Mouse (Mus musculus): ENCODE data around the gene Rab34. TPM values are rescaled to one million over a fixed set of nuclear protein-coding genes. Genes with fewer than 3 reads are reported as not detected.

Gene Rab34
- polyA plus RNA-seq, 1 experiment = 182 TPM

DNA sequence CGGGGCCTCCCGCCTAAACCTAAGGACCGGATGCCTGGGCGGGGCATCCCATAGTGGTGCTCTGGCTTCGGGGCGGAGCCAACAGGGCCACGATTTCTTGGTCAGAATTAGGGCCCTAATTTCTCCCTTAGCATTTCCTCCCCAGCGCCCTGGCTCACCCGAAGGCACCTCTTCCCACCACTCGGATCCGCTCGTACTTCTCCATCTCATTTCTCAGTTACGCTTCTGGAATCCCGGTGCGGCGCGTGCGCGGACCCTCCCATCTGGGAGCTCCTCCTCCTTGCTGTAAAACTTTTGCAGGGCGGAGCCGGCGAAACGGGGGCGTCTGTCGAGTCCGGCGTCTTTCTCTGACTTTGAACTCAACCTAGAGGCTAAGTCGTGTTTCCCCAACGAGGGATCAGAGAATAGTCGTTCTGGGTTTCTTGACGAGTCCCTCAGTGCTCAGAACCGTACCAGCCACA lies 11.8 kb upstream of the Rab34 start, which contains the start of the genes Nek8 and Tlcd1:
Gene Nek8 (minus strand): TSS at position 274 of the 461 bp plus-strand sequence.
Gene Tlcd1 (plus strand): TSS at position 310 of the 461 bp plus-strand sequence.
- Histone ChIP-seq H3K4me3 (ENCODE audit: insufficient read depth, poor library complexity, severe bottlenecking) (peak within 1 kb of the TSS; percentile 56), H3K36me3 (ENCODE audit: control insufficient read depth, insufficient read depth) (peaks cover 35% of the 10 kb centered on the region), H3ac (ENCODE audit: control insufficient read depth, insufficient read length, low read depth) (peak within 1 kb of the TSS; percentile 72), H3K79me2 (ENCODE audit: control insufficient read depth, insufficient read depth) (peaks cover 21% of the 10 kb centered on the region), H3K27me3 (ENCODE audit: control insufficient read depth, insufficient read depth, insufficient read length) (no peaks in the 10 kb centered on the region), H3K79me3 (ENCODE audit: low read depth) (peaks cover 9% of the 10 kb centered on the region)
- TF ChIP-seq MAX (IDR thresholded peaks at IDR 0.05) (peak; percentile 47), CTCF (IDR thresholded peaks at IDR 0.05; ENCODE audit: control insufficient read depth, insufficient read depth, insufficient read length) (no peak), CEBPB (IDR thresholded peaks at IDR 0.05; ENCODE audit: low read depth) (no peak)

DNA sequence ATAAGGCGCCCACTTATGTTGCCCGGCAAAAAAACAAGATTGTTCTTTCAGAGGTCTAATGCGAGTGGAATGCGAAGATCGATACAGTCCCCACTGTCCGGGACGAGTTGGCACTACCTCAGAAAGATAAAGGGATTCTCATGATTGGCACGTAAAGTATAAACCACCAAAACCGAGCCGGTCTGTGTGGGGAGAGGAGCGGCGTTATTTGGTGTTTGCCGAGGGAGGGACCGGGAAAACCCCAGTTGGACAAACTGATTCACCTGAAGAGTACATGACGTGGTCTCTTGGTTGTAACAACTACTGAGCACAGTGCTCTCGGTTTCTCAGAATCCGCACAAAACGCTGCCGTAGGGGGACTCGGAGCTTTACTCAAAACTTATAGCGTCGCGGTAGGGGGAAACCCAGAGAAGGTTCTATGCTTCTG lies 11.3 kb upstream of the Rab34 start:
- H3K36me3 ChIP-seq (ENCODE audit: control insufficient read depth, insufficient read depth) = peaks cover 35% of the 10 kb centered on the region
- no peaks in the 10 kb centered on the region for H3K27me3 ChIP-seq (ENCODE audit: control insufficient read depth, insufficient read depth, insufficient read length)
- TF ChIP-seq CEBPB (IDR thresholded peaks at IDR 0.05; ENCODE audit: low read depth) (no peak), MAX (IDR thresholded peaks at IDR 0.05) (no peak), USF1 (IDR thresholded peaks at IDR 0.05; ENCODE audit: low read depth) (no peak), FOSL1 (IDR thresholded peaks at IDR 0.05; ENCODE audit: insufficient read depth, low read length, poor library complexity, severe bottlenecking) (no peak), CTCF (IDR thresholded peaks at IDR 0.05; ENCODE audit: control insufficient read depth, insufficient read depth, insufficient read length) (no peak), MYOD1 (IDR thresholded peaks at IDR 0.05; ENCODE audit: control insufficient read depth, insufficient read length, low read depth) (no peak), MYOG (IDR thresholded peaks at IDR 0.05; ENCODE audit: control insufficient read depth, extremely low read depth, insufficient read length) (no peak)
- H3K79me3 ChIP-seq (ENCODE audit: low read depth) = peaks cover 14% of the 10 kb centered on the region
- peak overlapping the region; percentile 56 for H3K4me3 ChIP-seq (ENCODE audit: insufficient read depth, poor library complexity, severe bottlenecking)
- H3K79me2 ChIP-seq (ENCODE audit: control insufficient read depth, insufficient read depth) = peaks cover 26% of the 10 kb centered on the region
- H3ac ChIP-seq (ENCODE audit: control insufficient read depth, insufficient read length, low read depth) = peak overlapping the region; percentile 61

DNA sequence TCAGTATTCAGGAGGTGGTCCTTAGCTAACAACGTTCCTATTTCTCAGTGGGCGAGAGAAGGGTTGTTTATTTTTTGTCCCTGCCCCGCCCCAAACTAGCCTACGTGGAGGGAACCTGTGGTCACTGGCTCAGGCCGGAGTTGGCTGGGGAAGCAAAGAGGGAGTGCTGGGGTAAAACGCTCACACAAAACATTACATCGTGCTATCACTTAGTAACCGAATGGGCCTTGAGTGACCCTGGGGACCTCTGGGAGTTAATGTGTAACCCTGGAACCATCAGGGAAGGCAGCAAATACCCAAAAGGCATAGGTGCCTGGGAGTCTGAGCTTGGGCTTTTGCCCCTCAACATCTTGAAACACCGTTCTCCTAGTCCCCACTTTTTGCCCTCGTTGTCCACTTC lies 10.8 kb upstream of the Rab34 start:
- TF ChIP-seq MAX (IDR thresholded peaks at IDR 0.05) = no peak
- TF ChIP-seq MYOD1 (IDR thresholded peaks at IDR 0.05; ENCODE audit: control insufficient read depth, insufficient read length, low read depth) = no peak
- TF ChIP-seq FOSL1 (IDR thresholded peaks at IDR 0.05; ENCODE audit: insufficient read depth, low read length, poor library complexity, severe bottlenecking) = no peak
- no peak for TF ChIP-seq CEBPB (IDR thresholded peaks at IDR 0.05; ENCODE audit: low read depth)
- no peak for TF ChIP-seq CTCF (IDR thresholded peaks at IDR 0.05; ENCODE audit: control insufficient read depth, insufficient read depth, insufficient read length)
- no peak for TF ChIP-seq USF1 (IDR thresholded peaks at IDR 0.05; ENCODE audit: low read depth)
- Histone ChIP-seq H3K36me3 (ENCODE audit: control insufficient read depth, insufficient read depth) (peaks cover 38% of the 10 kb centered on the region), H3ac (ENCODE audit: control insufficient read depth, insufficient read length, low read depth) (peak overlapping the region; percentile 61), H3K79me2 (ENCODE audit: control insufficient read depth, insufficient read depth) (peaks cover 31% of the 10 kb centered on the region), H3K79me3 (ENCODE audit: low read depth) (peaks cover 19% of the 10 kb centered on the region), H3K4me3 (ENCODE audit: insufficient read depth, poor library complexity, severe bottlenecking) (peak overlapping the region; percentile 56), H3K27me3 (ENCODE audit: control insufficient read depth, insufficient read depth, insufficient read length) (no peaks in the 10 kb centered on the region)

DNA sequence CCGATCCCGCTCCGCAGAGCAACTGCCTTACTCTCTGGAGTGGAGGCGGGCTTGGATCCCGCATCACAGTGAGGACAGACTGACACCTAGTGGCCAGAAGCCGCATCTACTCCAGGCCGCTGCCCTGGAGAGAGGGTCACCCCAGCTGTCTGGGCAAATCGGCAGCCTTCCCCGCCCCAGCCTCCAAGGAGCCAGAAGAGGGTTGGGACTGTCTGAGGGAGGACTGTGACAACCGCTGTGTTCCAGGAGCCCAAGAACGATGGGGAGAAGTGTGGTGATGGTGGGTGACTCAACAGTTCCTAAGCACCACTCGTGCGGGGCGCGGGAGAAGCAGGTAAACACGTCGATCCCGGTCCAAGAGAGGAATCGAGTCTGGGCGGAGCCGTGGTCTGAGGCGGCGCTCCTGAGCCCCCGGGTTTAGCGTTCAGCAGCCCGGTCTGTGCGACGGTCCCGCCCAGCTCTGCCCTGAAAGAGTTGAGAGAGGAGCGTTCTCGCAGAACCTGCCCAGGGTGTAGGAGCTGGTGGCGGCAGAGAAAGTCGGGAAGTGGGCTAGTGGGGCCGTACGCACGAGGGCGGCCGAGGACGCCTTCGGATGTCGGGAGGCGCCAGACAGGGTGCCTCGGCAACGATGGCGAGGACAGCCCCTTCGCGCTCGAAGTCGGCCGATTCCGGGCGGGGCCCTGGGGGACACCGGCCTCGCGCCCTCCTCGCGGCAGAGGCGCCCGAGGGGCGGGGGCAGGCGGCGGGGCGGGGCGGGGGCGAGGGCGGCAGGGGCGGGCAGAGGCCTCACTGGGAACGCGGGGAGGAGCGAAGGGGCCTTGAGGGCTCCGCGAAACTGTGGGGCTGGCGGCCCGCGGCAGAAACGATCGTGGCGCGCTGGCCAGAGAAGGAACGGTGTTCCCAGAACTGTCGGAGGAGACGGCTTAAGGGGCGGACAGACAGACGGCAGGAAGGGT lies 10.0 kb upstream of the Rab34 start:
- Histone ChIP-seq H3K4me3 (ENCODE audit: insufficient read depth, poor library complexity, severe bottlenecking) (peak overlapping the region; percentile 44), H3K36me3 (ENCODE audit: control insufficient read depth, insufficient read depth) (peaks cover 41% of the 10 kb centered on the region), H3K79me3 (ENCODE audit: low read depth) (peaks cover 25% of the 10 kb centered on the region), H3K79me2 (ENCODE audit: control insufficient read depth, insufficient read depth) (peaks cover 38% of the 10 kb centered on the region), H3K27me3 (ENCODE audit: control insufficient read depth, insufficient read depth, insufficient read length) (no peaks in the 10 kb centered on the region), H3ac (ENCODE audit: control insufficient read depth, insufficient read length, low read depth) (peak overlapping the region; percentile 67)
- no peak for TF ChIP-seq MYOG (IDR thresholded peaks at IDR 0.05; ENCODE audit: control insufficient read depth, extremely low read depth, insufficient read length)
- TF ChIP-seq CEBPB (IDR thresholded peaks at IDR 0.05; ENCODE audit: low read depth) = no peak
- TF ChIP-seq MYOD1 (IDR thresholded peaks at IDR 0.05; ENCODE audit: control insufficient read depth, insufficient read length, low read depth) = peak; percentile 14
- TF ChIP-seq FOSL1 (IDR thresholded peaks at IDR 0.05; ENCODE audit: insufficient read depth, low read length, poor library complexity, severe bottlenecking) = no peak
- TF ChIP-seq CTCF (IDR thresholded peaks at IDR 0.05; ENCODE audit: control insufficient read depth, insufficient read depth, insufficient read length) = peak; percentile 96

DNA sequence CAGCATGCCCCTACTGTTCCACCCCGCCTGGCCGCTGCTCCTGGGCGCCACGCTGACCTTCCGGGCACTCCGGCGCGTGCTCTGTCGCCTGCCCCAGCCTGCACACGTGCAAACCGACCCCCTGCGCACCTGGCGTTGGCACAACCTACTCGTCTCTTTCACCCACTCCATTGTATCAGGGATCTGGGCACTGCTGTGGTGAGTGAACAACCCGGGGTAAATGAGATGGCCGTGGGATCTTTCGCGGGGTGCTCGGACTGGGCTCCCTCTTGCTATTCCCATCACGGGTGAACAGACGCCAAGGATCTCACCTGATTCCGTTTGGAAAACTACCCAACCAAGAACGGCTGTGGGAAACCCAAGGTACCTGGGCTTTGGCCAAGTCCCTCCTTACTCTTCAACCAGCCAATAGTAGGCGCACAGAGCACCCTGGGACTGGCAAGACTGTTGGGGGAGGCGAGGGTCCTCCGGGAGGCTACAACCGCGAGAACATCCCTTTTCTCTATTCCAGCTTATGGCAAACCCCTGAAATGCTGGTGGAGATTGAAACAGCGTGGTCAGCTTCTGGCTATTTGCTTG lies 9.3 kb upstream of the Rab34 start:
- peaks cover 41% of the 10 kb centered on the region for H3K36me3 ChIP-seq (ENCODE audit: control insufficient read depth, insufficient read depth)
- peaks cover 25% of the 10 kb centered on the region for H3K79me3 ChIP-seq (ENCODE audit: low read depth)
- TF ChIP-seq USF1 (IDR thresholded peaks at IDR 0.05; ENCODE audit: low read depth) (no peak), MYOD1 (IDR thresholded peaks at IDR 0.05; ENCODE audit: control insufficient read depth, insufficient read length, low read depth) (peak; percentile 2)
- H3K4me3 ChIP-seq (ENCODE audit: insufficient read depth, poor library complexity, severe bottlenecking) = peak overlapping the region; percentile 44
- H3ac ChIP-seq (ENCODE audit: control insufficient read depth, insufficient read length, low read depth) = peak overlapping the region; percentile 56
- no peaks in the 10 kb centered on the region for H3K27me3 ChIP-seq (ENCODE audit: control insufficient read depth, insufficient read depth, insufficient read length)
- H3K79me2 ChIP-seq (ENCODE audit: control insufficient read depth, insufficient read depth) = peaks cover 41% of the 10 kb centered on the region
